Mouse (Mus musculus) left cerebral cortex, adult 11 months (tissue): Measurements from ENCODE around the gene Prdm10.
A peak's percentile ranks its signal among the peaks of the same experiment; 100 is the strongest.

Source experiments
- DNase-seq: peaks from one replicate; pipeline ENCODE4 v3.0.0; 2022; ENCODE audit warnings: low spot score

The Prdm10 gene

DNA sequence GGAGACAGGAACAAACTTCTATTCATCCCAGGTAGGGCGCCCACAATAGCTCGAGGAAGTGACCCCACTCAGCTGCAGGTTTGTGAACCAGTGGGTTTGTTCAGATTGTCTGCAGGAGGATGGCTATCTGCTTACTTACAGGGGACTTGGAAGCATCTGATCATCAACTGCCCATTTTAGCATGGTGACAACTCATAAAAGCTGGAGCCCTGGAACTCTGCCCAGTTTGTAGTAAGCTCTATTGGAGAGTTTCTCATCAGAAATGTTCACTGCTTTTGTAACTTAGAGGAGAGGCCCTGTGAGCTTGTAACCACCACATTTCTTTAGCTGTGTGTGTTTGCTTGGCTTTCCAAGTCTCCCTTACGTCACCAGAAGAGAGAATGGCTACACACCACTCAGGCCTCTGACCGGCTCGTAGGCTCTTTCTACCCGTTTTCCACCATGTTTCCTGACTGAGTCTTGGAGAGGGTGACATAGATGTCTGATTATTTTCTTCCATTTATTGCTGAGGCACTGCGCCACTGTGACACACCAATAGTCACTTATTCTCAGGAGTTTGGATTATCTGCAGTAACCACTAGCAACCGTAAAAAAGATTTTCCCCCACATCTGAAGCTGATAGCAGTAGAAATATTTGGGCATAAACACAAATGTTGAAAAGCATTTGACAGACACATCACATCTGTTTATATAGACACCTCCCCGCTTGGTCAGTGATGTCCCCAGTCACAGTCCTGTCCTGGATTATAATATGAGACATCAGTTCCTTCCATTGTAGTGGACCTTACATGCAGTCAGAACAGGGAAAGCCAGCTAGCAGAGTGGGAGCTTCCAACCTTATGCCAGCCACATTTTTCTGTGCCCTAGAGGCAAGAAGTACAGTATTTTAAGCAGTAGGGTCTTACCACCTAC, 83.6 kb downstream of the Prdm10 start:
- no peak for DNase-seq

DNA sequence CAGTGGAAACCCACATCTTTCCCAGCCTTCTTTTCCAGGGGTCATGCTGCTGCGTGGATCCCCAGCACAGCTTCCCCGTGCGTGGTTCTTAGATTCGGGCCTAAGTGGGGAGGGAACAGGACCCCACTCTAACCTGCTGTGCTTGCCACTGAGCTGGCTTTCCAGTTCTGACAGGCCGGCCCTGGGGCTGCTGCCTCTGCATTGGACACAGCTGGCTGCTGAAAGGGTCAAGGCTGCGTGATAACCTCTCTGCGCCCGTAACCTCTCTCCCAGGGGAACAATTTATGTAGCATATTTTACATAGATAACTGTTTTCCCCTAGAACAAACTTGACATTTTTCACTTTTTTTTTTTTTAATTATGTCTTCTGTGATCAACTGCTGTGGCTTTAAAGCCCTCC, 84.7 kb downstream of the Prdm10 start:
- DNase-seq: no peak

DNA sequence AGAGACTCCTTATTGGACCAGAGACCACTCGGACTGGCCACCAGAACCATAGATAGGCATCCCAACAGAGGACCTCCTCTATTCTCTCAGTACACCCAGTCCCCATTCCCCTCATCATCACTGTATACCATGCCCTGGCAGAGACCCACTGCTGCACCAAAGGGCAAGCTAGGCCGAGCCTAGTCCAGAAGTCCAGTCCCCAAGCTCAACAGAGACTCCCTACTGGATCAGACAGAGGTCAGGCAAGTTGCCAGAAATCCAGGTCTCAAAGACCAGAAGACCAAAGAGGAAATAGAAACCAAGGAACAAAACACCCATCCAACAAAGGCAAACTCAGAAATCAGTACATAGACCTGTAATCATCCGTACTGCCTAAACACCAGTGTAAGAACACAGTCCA, 91.4 kb downstream of the Prdm10 start:
- no peak for DNase-seq

DNA sequence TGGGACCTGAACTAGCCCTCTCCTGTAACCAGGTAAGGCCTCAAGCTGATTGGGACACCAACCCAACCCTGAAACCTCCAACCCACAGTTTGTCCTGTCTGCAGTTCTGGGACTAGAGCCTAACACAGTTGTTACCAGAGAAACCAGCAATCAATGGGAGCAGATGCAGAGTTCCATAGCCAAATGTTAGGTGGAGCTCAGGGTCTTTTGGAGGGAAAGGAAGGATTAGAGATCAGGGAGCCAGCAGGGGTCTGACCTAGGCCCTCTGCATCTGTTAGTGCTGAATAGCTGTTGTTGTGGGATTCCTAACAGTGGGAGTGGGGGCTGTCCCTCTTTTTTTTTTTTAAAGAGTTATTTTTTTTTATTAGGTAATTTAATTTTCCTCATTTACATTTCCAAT, 96.3 kb downstream of the Prdm10 start:
- no peak for DNase-seq

DNA sequence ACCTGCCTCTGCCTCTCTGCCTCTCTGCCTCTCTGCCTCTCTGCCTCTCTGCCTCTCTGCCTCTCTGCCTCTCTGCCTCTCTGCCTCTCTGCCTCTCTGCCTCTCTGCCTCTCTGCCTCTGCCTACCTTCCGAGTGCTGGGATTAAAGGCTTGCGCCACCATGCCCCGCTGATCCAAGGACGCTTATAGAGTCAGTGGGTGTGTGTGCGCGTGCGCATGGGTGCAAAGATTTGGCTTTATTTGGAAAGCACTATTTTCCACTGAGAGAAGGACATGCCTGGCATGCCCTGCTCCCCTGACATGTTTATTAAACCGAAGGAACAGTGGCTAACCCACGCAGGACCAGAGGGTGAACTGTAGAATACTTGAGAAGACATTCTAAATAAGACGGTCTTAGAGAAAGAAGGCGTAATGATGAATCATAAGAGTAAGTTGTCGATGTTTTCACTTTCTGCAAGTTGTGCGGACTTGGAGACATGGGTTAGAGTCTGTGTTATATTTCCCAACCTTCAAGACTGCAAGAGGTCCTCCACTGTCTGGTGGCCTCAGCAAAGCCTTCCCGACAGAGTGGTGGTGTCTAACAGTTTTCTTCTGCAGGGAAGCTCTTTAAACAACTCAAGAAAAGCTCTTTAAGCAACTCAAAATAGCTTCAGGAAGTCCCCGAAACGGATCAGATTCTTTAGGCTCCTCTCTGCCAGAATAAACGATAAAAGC, 104.6 kb downstream of the Prdm10 start:
- DNase-seq: no peak

DNA sequence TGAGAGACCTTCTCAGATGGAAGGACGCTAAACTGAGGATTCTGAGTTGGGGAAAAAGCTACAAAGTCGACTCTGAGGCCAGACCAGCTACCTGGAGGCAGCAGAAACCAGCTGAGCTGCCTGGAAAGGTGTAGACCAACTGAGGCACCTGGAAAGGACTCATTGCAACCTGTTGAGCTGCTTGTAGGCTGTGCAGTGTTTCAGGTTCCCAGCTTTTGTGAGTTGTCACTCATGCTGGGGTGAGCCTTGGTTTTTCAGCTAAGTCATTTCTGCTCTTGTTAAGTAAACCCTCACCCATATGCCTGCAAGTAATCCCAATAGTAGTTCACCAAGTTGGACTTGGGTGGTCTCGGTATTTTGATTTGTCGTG, 105.1 kb downstream of the Prdm10 start:
- DNase-seq: no peak

DNA sequence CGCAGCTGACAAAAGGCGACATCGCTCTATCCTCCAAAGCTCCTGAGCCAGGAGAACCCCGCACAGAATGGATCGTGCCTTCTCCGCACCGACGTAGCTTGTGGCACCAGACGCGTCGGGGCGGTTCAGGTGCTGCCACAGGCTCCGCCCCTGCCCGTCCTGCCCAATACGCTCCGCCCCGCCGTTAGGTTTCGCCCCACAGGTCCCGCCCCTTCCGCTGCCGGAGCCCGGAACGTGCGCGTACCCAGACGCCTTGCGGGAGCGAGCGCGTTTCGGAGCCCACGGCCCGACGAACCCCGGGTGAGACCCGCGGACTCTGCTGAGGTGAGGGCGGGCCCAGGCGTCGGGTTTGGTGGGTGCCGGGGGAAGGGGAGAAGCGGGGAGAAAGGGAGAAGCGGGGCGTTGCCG, 105.6 kb downstream of the Prdm10 start, which contains the start of gene Nfrkb:
Gene Nfrkb, plus strand, starts transcription at position 246 of the 408 bp plus-strand sequence.
- DNase-seq: peak; percentile 85

DNA sequence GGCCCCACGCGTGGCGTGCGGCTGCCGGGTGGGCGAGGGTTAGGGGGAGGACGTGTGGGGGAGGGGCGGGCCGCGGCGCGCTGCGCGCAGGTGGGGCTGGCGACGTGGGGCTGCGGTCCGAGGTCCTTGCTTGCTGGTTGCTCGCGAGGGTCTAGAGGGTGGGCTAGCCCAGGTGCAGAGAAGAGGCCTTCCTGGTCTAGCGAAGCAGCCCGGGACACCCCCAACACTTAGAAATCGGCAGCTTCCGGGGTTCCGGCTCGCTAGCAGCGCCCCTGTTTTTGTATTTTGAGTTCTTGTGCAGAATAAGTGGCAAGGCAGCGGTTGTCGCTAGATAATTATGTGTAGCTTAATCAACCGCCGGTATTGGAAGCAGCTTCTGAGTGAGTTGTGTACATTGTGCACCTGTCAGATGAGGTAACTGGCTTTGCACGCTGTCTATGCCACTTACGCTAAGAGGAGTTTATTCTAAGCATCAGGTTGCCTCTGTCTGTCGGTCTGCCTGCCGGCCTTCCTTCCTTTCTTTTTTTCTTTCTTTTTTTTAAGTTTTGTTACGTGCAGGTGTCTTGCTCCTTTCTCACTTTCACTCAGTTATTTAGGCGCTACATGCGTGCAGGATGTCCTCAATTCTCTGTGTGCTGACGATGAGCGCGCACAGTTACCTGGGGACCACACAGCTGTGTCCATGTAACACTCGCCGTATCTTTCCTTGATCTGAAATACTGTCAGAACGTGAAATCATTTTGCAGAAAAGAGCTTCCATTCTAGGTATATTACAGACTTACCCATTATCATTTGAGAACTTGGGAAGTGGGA, 106.2 kb downstream of the Prdm10 start:
- no peak for DNase-seq

DNA sequence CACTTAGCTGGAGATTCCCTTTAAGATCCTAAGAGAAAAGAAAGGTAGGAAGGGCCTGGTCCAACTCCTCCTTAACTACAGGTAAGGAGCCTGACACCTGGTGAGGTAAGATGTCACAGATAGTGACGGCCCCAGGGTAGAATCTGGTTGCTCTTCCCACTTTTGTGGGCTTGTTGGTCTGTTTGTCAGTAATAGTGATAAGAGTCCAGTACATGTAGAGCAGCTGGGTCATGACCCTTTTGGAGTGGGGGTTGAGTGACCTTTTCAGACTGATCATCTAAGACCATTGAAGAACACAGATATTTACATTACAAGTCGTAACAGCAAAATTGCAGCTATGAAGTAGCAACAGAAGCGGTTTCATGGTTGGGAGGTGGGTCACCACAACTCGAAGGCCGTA, 106.9 kb downstream of the Prdm10 start:
- no peak for DNase-seq

DNA sequence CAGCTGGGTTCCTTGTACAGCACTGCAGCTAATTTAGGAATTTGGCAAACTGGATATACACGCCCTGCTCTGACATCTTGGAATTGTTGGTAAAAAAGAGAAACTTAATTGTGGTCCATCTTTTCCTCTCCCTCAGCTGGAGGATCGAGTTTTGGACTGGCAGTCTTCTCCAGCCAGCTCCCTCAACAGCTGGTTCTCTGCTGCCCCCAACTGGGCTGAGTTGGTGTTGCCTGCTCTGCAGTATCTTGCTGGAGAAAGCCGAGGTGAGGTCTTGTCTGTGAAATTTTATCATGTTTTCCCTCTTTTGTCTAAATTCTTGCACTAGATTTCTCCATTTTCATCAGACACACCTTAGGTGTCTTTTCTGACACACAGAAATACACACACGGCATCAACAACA, 120.1 kb downstream of the Prdm10 start:
- peak; percentile 49 for DNase-seq

DNA sequence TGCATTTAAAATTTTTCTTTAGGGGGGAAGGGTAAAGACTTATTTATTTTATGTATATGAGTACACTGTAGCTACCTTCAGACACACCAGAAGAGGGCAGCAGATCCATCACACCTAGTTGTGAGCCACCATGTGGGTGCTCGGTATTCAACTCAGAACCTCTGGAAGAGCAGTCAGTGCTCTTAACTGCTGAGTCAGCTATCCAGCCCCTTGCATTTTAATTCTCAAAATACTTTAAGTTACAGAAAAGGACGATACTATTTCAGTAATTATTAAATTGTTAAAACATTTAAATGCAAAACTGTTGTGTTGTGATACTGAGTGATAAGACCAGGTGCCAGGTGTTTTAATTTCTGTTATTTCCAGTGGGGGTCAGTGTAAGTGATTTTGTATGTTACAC, 124.0 kb downstream of the Prdm10 start:
- no peak for DNase-seq

DNA sequence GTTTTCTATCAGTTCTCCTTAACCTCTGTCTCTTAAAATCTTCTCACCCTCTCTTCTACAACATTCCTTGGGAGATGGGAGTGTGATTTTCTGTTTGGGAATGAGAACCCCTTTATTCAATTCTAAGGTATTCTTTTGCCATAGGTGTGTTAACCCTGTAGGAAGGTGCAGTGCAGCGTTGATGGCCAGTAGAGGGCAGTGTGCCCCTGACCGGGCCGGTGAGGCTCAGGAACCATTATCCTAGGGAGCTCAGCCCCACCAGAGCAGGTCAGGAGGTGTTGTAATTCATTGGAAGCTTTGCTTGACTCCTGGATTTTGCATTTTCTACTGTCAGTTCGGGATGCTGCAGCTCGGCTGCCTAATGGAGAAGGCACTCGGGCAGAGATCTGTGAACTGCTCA, 124.9 kb downstream of the Prdm10 start:
- DNase-seq: no peak

DNA sequence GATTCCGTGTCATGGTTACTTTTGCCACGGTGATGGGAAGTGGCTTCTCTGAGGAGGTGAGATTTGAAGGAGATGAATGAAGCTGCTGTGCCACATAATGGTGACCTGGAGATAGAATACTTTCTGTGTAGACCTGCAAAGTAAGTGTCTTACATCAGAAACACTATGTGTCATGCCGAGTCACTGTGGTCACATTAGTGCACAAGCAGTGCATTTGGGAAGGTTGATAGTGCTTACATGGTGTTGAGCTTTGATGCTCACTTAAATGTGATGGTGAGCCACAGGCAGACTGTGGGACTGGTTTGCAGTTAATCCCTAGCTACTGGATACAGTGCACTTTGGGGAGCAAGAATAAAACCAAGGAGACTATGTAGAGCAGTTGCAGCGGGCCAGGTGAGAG, 131.8 kb downstream of the Prdm10 start:
- no peak for DNase-seq

DNA sequence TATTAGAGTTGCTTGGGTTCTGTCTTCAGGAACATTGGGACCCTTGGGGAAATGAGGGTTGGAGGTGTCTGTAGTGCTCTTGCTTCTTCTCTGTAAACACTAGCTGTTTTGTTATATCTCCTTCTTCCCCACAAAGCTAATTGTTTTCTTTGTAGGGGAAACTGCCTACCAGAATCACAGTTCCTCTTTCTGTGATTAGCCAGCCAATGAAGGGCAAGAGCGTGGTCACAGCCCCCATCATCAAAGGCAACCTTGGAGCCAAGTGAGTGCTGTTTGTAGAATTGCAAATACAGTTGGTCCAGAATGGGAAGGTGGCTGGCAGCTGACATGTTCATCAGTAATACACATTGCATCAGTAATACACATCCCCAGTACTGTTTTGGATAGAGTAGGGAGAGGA, 138.5 kb downstream of the Prdm10 start:
- DNase-seq: no peak

DNA sequence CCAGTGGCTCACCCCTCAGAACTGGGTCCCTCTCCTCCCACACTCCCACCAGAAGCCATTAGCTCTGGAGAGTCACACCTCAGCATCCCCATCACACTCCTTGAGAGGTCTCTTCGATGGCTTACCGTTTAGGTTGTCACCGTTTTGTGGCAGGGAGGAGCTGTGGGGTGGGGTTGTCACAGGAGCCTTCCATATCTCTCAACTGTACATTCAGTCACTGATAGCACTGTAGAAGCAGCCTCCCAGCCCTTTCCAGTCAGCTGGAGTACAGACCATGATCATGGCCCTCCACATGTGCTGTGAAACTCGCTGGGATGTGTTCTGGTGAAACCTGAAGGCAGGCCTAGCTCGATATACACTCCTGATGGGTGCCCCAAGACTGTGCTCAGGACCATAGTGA, 141.8 kb downstream of the Prdm10 start:
- DNase-seq: no peak

DNA sequence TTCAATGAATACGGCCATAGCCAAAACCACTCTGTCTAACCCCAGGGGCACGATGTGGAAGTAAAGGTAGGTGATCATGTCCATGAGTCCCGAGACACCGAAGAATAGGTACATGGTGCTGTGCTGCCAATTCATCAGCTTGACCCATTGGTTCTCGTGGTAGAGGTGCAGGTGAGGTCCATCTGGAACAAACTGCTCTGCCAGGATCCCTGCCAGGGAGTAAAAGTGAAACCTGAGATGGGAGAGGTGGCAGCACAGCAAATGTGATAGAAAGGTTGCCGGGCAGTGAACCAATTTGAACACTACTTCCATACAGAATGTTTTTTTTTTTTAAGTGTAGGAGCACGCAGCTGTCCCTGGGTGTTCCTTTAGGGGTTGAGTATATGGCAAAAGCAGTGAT, 148.6 kb downstream of the Prdm10 start:
- DNase-seq: no peak

DNA sequence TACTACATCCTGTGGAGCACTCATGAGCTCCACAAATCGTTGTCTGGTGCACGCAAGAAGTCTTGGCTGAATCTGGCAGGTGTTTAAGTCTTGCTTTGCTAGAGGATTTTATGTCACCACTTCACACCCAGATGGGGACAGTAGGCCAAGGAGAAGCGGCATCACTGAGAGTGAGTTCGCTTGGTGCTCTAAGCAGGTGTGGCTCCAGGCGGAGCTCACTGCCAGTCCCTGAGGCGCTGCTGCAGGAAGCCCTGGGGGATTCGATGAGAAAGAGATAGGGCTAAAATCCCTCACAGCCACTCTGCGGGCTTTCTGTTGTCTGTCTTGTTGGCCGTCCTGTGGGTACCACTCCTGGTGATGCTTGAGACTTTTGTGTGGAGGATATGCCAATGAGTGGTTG, 149.7 kb downstream of the Prdm10 start:
- no peak for DNase-seq
